Mouse (Mus musculus) megakaryocyte-erythroid progenitor cell, adult 5 weeks (primary cell): ENCODE measurements around the gene Ick. TPM values are rescaled to one million over a fixed set of nuclear protein-coding genes. Genes with fewer than 3 reads are reported as not detected.

Experiments used
- polyA plus RNA-seq: library from polyadenylated mRNA; stranded (reverse); fragments of >175 nt; gene quantifications from 2 replicates; pipeline ENCODE4 v1.2.3, GENCODE M21; 2012

Ick gene
- polyA plus RNA-seq, result 15.1 and 17.6 TPM in 2 replicates

DNA sequence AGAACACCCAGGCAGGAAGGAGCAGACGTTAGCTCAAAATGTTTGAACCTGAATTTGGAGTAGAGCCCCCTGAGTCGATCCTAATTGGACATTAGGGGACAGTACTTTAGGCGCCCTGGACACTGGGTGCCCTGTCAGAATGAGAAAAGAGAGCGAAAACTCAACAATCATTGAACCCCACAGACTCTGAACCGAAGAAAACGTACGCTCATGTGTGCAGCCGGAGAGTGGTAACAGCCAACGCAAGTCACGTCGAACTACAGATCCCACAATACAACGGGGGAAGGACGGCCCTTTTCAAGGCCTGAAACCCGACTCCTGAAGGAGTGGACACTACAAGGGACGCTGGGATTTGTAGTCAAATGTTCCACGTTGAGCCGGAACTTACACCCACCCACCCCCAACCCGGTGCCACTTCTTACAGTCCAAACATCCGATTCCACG, at the start of gene Ick, which contains the start of gene Fbxo9:
Ick (plus strand) TSS at position 397 of the 444 bp plus-strand sequence.
Fbxo9 (minus strand) TSS at position 270 of the 444 bp plus-strand sequence.

DNA sequence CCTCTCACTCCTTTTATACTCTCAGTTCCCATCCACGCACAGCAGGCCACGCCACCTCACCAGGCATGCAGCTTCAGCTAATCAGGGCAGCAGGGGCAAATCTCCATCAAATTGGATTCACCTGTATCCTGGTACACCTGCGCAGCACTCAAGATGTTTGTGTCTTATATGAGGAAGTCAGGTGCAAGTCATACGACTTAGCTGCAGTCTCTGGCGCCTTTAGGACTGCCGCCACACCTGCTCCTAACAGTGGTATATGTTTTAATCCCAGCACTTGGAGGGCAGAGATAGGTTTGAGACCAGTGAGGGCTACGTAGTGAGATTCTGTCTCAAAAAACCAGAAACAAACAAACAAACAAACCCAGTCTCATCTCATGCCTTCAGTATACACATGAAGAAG, 73.5 kb downstream of the Ick start, which contains the start of gene Gsta4:
Gsta4 (plus strand) TSS at position 301 of the 400 bp plus-strand sequence.

Other genes with a start within 250 kb of the Ick start
- gene Elovl5, start 191.8 kb upstream of the Ick start, polyA plus RNA-seq, result 9.3 and 12.1 TPM in 2 replicates
- gene Gcm1, start 57.3 kb upstream of the Ick start, polyA plus RNA-seq, result not detected in 2 replicates
- gene Fbxo9, start 127 bp upstream of the Ick start, polyA plus RNA-seq, result 33.3 and 42.6 TPM in 2 replicates
- 0.21 TPM in 1 of 2 replicates, not detected in the other for gene Gsta4, start 73.6 kb downstream of the Ick start, polyA plus RNA-seq
- gene Gsta1, start 121.5 kb downstream of the Ick start, polyA plus RNA-seq, result not detected in 2 replicates
- gene Gm3776, start 147.9 kb downstream of the Ick start, polyA plus RNA-seq, result not detected in 2 replicates
- gene Gm10639, start 180.7 kb downstream of the Ick start, polyA plus RNA-seq, result not detected in 2 replicates
- gene Omt2a, start 205.6 kb downstream of the Ick start, polyA plus RNA-seq, result not detected in 2 replicates
- gene Omt2b, start 218.4 kb downstream of the Ick start, polyA plus RNA-seq, result not detected in 2 replicates
- not detected in 2 replicates for gene Gsta2, start 246.6 kb downstream of the Ick start, polyA plus RNA-seq